Mouse (Mus musculus) kidney, adult 18-20 months (tissue): ENCODE results near the gene Cmtm4.

ENCODE experiments used
- DNase-seq: peaks from one replicate; pipeline ENCODE4 v3.0.0; 2021

The Cmtm4 gene

DNA sequence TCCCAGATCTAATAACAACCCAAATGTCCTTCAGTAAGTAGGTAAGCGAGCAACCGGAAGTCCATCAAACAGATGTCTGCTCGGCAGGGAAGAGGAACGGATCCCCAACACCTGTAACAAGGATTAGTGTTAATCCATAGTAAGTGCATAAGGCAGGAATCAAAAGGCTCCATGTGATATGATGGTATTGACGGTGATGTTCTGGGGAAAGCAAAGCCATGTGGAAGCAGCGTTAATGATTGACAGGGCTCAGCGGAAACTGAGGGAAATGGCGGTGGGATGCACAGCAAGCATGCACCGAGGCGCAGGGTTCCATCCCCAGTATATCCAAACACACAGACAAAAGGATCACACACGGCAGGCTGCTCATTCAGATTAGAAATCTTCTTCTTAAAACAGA is 21.3 kb downstream of the Cmtm4 start:
- no peak for DNase-seq

- peak; percentile 38 for DNase-seq
Observed at GRCm38 (mm10) chr8:104373779-104374178, 21.8 kb downstream of the Cmtm4 start.

DNA sequence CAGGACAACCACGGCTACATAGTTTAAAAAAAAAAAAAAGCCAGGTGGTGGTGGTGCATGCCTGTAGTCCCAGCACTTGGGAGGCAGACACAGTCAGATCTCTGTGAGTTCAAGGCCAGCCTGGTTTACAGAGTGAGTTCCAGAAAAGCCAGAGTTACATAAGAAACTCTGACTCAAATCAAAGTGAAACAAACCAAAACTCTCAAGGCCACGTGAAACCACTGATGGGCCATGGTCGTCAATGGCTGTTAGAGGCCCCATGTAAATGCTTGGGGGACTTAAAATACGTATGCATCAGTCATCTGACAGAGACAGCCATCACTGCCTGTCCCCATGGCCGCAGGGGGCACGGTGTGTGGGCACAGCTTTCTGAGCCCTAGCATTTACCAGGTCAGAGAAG is 24.5 kb downstream of the Cmtm4 start:
- DNase-seq = no peak

GRCm38 (mm10) chr8:104370071-104370470 is 25.5 kb downstream of the Cmtm4 start:
- DNase-seq = no peak

DNA sequence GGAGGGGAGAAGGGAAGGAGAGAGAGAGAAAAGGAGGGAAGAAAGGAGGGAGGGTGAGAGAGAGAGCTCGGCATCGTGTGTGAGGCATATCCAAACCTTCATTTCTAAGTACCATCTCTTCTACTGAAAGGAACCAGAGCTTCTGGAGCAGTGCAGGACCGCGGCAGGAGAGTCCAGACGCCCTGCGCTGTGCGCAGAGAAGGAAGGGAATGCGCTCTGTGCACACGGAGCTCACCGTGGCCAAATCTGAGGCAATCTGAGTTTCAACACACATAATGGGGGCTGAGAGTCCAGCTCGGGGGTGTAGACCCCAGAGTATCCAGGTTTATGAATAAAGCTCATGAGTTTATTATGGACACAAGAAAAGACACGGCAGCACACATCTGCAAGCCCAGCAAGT is 26.0 kb downstream of the Cmtm4 start:
- DNase-seq = no peak

- no peak for DNase-seq
Observed at GRCm38 (mm10) chr8:104367398-104367797, 28.2 kb downstream of the Cmtm4 start.

DNA sequence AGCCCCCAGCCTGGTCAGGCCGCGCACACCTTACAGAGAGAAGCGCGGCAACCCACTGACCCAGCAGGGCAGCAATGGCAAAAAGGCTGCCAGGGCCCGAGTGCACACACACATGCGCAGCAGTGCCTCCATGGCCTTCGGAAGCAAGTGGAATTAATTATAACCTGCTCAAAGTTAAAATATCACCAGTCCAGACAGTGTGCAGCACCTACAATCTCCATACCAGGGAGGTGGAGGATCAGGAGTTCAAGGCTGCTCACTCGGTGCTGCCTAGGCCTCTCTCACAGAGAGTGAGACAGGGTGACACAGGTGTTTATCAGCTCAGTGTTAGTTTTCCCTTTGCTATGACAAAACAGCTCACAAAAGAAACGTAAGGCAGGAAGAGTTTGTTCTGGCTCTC is 29.9 kb downstream of the Cmtm4 start:
- DNase-seq = no peak

GRCm38 (mm10) chr8:104359778-104360456 is 35.7 kb downstream of the Cmtm4 start:
- no peak for DNase-seq

GRCm38 (mm10) chr8:104358637-104359036 is 37.0 kb downstream of the Cmtm4 start:
- no peak for DNase-seq

DNA sequence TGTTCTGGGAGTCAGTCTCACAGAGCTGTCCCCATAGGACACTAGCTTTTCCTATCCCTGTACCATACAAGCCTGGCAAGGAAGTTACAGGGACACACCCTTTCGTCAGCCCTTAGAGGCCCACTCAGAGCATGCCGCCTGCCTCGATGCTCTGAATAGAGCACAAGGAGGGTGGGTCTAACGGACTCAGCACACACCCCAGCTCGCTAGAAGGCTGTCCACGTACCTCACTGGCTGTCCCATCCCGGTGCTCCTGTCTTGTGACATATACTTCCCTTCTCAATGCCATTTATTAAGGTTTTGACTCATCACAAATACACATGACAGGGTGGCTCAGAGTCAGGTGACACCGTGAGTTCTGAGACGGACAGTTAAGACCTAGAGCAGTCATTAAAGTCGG is 41.1 kb downstream of the Cmtm4 start:
- DNase-seq = no peak

DNA sequence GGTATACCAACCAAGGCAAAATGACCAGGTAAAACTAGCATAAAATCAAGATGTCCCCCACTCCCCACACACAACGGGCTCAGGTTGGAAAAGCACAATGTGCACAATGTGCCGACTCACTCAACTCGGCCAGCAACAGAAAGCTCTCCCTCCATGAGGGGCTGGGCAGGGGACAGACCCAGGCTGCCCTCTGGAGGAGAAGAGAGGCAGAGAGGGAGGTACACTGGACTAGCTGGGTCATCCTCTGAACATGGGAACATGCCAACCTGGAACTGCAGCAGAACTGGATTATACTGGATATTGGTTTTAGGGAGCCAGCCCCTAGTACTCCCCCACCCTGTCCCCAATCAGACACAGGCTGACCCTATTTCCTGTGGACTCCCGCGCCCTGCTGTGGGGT is 42.4 kb downstream of the Cmtm4 start:
- DNase-seq = no peak

- DNase-seq = no peak
Observed at GRCm38 (mm10) chr8:104350047-104350446, 45.6 kb downstream of the Cmtm4 start.

DNA sequence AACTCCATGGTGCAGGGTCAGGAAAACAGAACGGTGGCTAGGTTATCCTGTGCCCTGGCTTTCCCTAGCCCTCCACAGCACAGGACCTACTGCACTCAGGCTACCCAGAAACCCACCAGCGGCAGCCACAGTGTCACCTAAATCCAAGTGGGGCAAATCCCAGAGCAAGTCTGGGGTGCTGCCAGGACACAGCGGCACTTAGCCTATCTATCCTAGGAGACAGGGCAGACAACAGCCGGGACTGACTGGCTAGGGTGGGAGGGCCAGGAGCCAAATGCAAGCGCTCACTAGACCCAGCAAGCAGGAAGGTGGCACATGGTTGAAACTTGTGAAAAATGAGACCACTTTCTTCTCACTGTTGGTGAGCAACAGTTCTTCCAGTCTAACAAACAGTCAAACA is 46.6 kb downstream of the Cmtm4 start:
- no peak for DNase-seq

DNA sequence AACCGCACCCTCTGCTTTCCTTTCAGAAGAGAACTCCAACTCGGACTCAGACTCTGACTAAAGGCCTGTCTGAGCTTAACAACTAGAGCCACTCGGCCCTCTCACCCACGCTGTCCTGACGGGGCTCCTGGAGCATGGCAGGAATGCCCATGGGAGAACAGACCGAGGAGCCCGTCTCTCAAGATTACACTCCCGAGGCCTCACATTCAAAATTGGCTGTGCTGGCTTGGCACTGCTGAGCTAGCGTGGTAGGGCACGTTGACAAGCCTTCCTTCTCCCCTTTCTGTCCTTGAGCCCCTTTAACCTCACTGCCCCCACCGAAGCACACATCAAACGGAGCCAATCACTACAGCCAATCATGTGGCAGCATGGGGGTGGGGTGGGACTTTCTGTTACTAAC is 48.9 kb downstream of the Cmtm4 start:
- DNase-seq = no peak

GRCm38 (mm10) chr8:104344622-104345021 is 51.0 kb downstream of the Cmtm4 start:
- no peak for DNase-seq

- DNase-seq = peak; percentile 89
Observed at GRCm38 (mm10) chr8:104343957-104344356, 51.6 kb downstream of the Cmtm4 start.

- no peak for DNase-seq
Observed at GRCm38 (mm10) chr8:104342426-104342825, 53.2 kb downstream of the Cmtm4 start.

DNA sequence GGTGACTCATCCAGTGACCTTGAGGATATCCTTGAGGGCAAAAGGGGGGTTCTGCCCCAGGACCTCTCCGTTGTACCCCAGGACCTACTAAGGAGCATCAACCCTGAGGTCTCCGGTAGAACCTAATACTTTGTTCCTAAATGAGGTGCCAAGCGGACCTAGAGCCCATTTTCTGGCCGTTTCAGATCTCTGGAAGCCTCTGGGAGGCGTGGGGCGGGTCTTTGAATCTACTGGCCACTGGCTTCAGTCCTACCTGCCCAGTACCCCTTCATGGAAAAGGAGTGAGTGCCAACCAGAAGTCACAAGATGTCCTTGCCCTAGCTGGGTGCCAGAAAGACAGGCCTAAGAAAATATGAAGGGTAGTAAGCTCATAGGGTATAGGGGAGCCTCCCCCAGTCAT is 53.9 kb downstream of the Cmtm4 start:
- DNase-seq = no peak

DNA sequence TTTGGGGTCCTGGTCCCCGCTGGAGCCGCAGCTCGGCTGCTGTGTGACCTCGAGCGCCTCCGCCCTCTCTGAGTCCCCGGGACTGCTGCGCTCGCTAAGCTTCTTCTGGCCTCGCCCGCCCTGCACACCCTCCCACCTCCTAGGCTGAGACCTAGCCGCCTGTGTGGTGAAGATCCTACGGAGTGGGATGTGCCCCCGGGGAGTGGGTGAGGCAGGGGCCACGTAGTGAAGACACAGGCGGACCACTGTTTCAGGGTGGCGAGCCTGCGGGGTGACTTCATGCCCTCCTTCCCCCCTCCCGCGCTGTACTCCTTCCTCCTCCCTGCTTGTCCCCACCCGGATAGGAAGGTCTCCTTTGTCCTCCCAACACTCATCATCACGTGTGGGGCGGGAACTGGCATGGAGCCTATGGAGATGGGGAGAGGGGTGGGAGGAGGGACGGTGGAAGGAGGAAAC is 54.5 kb downstream of the Cmtm4 start:
- DNase-seq = peak; percentile 61

GRCm38 (mm10) chr8:104340233-104341105 is 55.1 kb downstream of the Cmtm4 start:
- DNase-seq = peak; percentile 69

DNA sequence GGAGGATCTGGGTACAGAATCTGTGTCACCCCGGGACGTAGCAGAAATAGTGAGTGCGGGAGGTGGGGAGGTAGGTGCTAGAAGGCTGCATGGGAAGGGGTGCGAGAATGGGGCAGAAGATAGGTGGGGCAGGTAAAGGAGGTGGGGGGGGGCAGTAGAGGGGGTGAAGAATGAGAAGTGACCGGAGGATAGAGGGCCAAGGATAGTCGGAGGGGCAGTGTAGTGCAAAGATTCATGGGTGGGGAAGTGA is 55.7 kb downstream of the Cmtm4 start:
- no peak for DNase-seq

- peak; percentile 28 for DNase-seq
Observed at GRCm38 (mm10) chr8:104339229-104339982, 56.2 kb downstream of the Cmtm4 start, which contains the start of gene Cmtm3. Cmtm3 (plus strand) TSS chr8:104339410.

GRCm38 (mm10) chr8:104337890-104338289 is 57.7 kb downstream of the Cmtm4 start:
- no peak for DNase-seq

- DNase-seq = no peak
Observed at GRCm38 (mm10) chr8:104336806-104337205, 58.8 kb downstream of the Cmtm4 start.
